Mouse (Mus musculus) bone marrow, adult 2 months (tissue): ENCODE results near the gene Slk.
A peak's percentile ranks its signal among the peaks of the same experiment; 100 is the strongest.

ENCODE experiments used
- CTCF ChIP-seq: fragments of 200-500 bp; IDR thresholded peaks from 2 replicates; pipeline ENCODE4 v1.5.1; 2011; ENCODE audit warnings: low read length, control low read depth; ENCODE audit not compliant: control insufficient read depth, insufficient read depth
- POLR2A ChIP-seq: fragments of 200-500 bp; IDR thresholded peaks from 2 replicates; pipeline ENCODE4 v1.6.1; 2011; ENCODE audit warnings: low read depth, mild to moderate bottlenecking, control low read depth, low read length, borderline replicate concordance; ENCODE audit not compliant: control insufficient read depth

DNA sequence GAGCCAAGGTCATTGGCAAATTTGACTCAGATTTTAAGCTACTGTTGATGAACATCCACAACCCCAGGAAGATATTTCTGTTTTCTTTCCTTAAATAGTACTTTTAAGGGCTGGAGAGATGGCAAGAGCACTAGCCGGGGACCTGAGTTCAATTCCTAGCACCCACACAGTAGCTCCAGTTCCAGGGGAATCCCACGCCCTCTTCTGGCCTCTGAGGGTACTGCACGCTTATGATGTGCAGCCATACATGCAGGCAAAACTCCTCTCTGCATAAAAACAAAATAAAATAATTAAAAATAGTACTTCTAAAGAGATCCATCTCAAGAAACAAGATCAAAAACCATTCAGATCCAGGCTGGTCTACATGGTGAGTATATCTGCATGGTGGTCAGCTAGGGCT is 47.0 kb upstream of the Slk start:
- TF ChIP-seq POLR2A (no peak), CTCF (peak; percentile 50)
